Mouse (Mus musculus) neutrophil, adult 83 days (primary cell): Measurements from ENCODE around the gene Mlip. TPM values are rescaled to one million over a fixed set of nuclear protein-coding genes. Genes with fewer than 3 reads are reported as not detected.

Source experiments
- total RNA-seq, 2 experiments: library from RNA; stranded (reverse); gene quantifications; one replicate each; pipeline ENCODE4 v1.2.4; 2023

Gene Mlip
- under 1 TPM in 1 of 2 experiments, not detected in 1; 0.68 TPM for total RNA-seq

GRCm38 (mm10) chr9:77352432-77353175 is at the start of gene Mlip:
Mlip (minus strand) TSS chr9:77352969.

Other genes with a start within 250 kb of the Mlip start
- gene Lrrc1, start 191.9 kb upstream of the Mlip start, total RNA-seq = 1 to 10 TPM; 4.6 to 4.7 TPM